Mouse (Mus musculus) stomach, postnatal 0 days (tissue): Measurements from ENCODE around the gene Arhgdib.

ENCODE experiments used
- CTCF ChIP-seq: IDR thresholded peaks from 2 replicates; pipeline ENCODE4 v1.5.1; 2016; ENCODE audit warnings: antibody characterized with exemption, low read depth, mild to moderate bottlenecking, moderate library complexity
- EP300 ChIP-seq: optimal IDR thresholded peaks from 2 replicates; pipeline ENCODE3; 2016; ENCODE audit warnings: antibody characterized with exemption

GRCm38 (mm10) chr6:136965912-136966311 lies 24.2 kb upstream of the Arhgdib start:
- TF ChIP-seq CTCF (no peak), EP300 (no peak)
